Mouse (Mus musculus): ENCODE measurements around the gene Aars2. TPM values are rescaled to one million over a fixed set of nuclear protein-coding genes. Genes with fewer than 3 reads are reported as not detected.

The Aars2 gene
- polyA plus RNA-seq, 2 experiments from 2014 or later, result 2.4 to 5.1 TPM

DNA sequence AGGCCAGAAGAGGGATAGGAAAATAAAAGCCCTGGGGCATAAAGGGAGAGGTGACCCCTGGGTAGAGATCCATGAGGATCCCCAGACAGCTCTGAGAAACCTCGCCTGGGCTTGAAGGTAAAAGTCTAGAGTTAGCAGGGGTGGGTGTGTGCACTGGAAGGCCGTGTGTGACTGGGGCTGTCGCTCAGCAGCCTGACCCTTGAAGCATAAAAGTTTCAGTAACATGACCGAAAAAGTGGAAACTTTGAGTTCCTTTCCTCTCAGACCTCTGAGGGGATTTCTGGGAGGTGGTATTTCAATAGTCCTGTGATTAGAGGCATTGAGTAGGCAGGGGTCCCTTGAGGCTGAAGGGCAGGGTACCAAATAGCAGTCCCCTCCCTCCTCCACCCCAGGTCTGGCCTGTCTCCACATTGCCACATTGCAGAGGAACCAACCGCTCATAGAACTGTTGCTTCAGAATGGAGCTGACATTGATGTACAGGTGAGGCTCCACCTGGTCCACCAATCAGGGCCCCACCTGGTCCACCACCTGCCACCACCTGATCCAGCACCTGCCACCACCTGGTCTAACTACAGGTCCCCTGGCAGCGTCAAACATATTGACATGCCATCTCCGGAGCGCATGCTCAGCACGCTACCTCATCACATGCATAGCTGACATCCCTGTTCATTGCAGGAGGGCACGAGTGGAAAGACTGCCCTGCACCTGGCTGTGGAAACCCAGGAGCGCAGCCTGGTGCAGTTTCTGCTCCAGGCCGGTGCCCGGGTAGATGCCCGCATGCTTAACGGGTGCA, 53.3 kb downstream of the Aars2 start:
- ATAC-seq, result no peak

DNA sequence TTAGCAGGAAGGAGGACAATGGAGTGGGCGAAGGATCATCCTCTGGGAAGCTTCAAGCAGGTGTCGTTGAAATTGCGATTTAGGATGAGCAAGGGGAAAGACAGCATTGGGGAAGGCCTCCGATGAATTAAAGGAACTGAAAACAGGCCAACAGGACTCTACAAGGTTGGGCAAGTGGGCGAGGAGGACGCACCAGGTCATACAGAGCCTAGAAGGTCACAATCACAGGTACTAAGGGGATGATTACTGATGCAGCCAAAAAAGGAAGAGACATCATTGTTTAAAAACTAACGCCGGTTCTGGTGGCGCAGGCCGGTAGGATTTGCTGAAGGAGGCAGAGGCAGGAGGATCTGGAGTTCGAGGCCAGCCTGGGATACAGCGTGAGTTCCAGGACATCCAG, 56.6 kb downstream of the Aars2 start:
- ATAC-seq, result no peak

DNA sequence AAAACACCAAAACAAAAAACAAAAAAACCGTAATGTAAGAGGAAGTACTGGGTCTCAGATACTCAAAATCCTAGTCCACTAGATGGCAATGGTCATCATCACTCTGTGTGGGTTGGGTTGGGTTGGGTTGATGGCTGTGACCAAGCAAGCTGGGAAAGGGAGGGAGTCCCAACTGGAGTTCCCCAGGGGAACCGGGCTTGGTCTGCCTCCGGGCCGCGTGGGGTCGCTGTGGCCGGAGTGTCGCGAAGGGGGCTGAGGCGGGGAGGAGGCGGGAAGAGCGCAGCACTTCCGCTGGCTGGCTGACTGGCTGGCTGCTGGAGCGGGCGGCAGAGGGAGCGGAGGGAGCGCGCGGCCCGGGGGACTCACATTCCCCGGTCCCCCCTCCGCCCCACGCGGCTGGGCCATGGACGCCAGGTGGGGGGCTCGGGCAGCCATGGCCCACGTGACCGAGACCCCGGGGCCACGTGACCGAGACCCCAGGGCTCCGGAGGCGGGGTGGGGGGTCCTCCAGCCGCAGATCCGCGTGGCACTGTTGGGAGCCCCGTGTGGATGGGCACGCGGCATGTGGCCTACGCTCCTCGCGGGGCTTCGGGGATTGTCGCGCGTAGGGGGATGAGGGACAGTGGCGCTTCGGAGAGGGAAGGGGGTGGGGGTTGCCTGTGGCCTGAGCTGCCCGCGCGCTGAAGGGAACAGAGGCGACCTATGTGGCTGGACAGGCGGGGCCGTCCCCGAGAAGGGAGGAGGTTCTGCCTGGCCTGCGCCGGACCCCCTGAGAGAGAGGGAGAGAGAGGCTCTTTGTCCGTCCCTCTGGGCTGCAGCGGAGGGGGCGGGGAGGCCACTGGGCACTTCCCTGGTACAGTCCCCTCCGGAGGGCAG, 57.3 kb downstream of the Aars2 start, which contains the start of gene Slc35b2:
Slc35b2 (plus strand) TSS at position 220 of the 876 bp plus-strand sequence.
- peak; percentile 73 for ATAC-seq

DNA sequence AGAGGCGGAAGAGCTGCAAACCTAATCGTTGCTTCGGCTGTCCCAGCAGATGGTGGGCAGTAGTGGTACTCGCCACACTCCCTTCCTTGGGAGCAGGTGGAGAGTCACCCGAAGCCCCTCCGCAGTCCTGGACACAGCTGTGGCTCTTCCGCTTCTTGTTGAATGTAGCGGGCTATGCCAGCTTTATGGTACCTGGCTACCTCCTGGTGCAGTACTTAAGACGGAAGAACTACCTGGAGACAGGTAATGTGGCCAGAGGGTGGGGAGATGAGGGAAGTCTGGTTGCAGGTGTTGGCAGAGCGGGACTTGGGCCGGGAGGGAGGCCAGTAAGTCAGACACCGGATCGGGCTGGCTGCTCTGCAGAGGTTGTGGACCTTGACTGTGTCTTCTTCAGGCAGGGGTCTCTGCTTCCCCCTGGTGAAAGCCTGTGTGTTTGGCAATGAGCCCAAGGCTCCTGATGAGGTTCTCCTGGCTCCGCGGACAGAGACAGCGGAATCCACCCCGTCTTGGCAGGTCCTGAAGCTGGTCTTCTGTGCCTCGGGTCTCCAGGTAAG, 58.0 kb downstream of the Aars2 start:
- ATAC-seq, result no peak

DNA sequence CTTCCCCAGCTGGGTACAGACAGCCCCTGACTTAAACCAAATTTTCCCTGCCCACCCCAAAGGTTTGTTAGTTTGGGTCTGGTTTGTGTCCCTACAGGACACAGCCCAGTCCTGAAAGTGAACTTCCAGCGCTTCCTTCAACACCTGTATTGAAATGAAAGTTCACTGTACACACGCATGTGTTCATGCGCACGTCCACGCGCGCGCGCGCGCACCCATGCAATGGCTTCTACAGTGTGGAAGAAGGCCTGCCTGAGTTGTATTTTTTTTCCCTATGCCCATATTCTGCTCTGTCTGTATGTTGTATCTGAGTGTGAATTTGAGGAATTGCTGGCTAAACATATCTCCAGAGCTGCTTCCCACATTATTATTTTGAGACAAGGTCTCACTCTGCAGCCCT, 58.5 kb downstream of the Aars2 start:
- ATAC-seq, result no peak

DNA sequence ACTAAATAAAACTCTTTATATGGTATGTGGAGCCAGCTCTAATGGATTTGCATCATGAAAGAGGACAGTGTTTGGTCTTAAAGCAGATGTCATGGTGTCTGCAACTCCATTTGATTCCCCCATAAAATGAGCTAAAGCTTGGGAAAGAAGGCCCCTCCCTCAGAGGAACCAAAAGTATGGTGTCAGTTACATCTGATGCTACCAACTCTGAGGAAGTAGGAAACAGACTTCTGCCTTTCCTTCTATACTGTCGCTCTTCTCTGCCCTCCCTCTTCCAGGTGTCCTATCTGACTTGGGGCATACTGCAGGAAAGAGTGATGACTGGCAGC, 59.4 kb downstream of the Aars2 start:
- no peak for ATAC-seq

DNA sequence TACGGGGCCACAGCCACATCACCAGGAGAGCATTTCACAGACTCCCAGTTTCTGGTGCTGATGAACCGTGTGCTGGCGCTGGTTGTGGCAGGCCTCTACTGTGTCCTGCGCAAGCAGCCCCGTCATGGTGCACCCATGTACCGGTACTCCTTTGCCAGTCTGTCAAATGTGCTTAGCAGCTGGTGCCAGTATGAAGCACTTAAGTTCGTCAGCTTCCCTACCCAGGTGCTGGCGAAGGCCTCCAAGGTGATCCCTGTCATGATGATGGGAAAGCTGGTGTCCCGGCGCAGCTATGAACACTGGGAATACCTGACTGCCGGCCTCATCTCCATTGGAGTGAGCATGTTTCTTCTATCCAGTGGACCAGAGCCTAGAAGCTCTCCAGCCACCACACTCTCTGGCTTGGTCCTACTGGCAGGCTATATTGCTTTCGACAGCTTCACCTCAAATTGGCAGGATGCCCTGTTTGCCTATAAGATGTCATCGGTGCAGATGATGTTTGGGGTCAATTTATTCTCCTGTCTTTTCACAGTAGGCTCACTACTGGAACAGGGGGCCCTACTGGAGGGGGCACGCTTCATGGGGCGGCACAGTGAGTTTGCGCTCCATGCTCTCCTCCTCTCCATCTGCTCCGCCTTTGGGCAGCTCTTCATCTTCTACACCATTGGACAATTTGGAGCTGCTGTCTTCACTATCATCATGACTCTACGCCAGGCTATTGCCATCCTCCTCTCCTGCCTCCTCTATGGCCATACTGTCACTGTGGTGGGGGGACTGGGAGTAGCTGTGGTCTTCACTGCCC, 59.9 kb downstream of the Aars2 start:
- ATAC-seq, result no peak

DNA sequence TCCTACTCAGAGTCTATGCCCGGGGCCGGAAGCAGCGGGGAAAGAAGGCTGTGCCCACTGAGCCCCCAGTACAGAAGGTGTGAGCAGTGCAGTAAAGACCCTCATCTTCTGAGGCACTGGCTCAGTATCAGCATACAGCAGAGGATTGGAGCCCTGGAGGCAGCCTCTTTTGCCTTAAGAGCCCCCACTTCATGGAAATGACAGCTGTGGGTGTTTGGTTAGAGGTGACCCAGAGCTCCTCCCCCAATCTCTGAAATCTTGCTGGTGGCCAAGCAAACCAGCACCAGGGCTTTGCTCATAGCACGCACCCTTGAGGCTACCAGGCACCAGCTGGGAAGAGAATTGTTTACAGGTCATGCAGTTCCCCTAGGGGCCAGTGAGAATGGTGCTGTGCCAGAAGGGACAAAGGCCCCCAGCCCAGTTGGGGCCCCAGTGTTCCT, 60.5 kb downstream of the Aars2 start:
- ATAC-seq, result peak; percentile 1

DNA sequence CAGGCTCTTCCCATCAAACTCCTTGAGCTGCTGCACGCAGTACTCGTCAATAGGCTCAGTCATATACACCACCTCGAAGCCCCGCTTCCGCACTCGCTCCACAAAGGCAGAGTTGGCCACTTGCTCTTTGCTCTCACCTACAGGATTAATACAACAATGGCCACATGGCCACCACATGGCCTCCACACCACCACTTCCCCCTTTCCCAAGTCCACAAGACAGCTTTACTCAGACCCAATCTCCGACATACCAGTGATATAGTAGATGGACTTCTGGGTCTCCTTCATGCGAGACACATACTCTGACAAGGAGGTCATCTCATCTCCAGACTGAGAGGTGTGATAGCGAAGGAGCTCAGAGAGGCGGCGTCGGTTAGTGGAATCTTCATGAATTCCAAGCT, 62.3 kb downstream of the Aars2 start:
- no peak for ATAC-seq

DNA sequence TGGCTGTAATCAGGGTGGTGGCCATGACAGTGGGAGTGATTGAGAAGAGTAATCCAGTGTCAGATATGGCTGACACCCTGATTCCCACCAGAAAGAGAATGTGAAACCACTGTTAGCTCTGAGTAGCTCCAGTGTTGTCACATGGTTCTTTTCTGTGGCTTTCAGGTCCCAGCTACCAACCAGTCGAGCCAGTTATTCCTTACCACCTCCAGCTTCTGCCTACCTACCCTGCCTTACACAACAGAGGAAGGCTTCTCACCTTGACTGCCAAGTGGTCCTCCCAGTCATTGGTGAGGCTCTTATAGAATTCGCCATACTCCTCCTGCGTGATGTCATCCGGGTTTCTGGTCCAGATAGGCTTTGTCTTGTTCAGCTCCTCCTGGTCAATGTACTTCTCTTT, 63.4 kb downstream of the Aars2 start:
- no peak for ATAC-seq

Other genes with a start within 250 kb of the Aars2 start
- 10 to 100 TPM; 70.2 to 74.2 TPM for gene Cdc5l, start 73.1 kb upstream of the Aars2 start, polyA plus RNA-seq (2017; shearing (Covaris generic))
- 1 to 10 TPM; 1.1 TPM for gene Spats1, start 31.4 kb upstream of the Aars2 start, polyA plus RNA-seq (2017; shearing (Covaris generic))
- not detected for gene Tcte1, start 16.6 kb downstream of the Aars2 start, polyA plus RNA-seq (2017; shearing (Covaris generic))
- gene Tmem151b, start 42.8 kb downstream of the Aars2 start, polyA plus RNA-seq (2017; shearing (Covaris generic)), result under 1 TPM; 0.15 to 0.35 TPM
- 10 to 100 TPM; 33.1 to 48.1 TPM for gene Nfkbie, start 48.9 kb downstream of the Aars2 start, polyA plus RNA-seq (2017; shearing (Covaris generic))
- gene Slc35b2, start 57.0 kb downstream of the Aars2 start, polyA plus RNA-seq (2017; shearing (Covaris generic)), result 10 to 100 TPM; 27.6 to 39.0 TPM
- 1,000 to 10,000 TPM; 1,172 to 1,222 TPM for gene Hsp90ab1, start 66.4 kb downstream of the Aars2 start, polyA plus RNA-seq (2017; shearing (Covaris generic))
- gene Slc29a1, start 92.8 kb downstream of the Aars2 start, polyA plus RNA-seq (2017; shearing (Covaris generic)), result 100 to 1,000 TPM in 1 of 2 experiments, 10 to 100 TPM in 1; 88.0 to 154 TPM
- gene Mymx, start 95.3 kb downstream of the Aars2 start, polyA plus RNA-seq (2017; shearing (Covaris generic)), result not detected
- 1 to 10 TPM; 1.9 to 2.4 TPM for gene Capn11, start 152.5 kb downstream of the Aars2 start, polyA plus RNA-seq (2017; shearing (Covaris generic))
- 10 to 100 TPM; 91.5 to 92.9 TPM for gene Mrpl14, start 179.5 kb downstream of the Aars2 start, polyA plus RNA-seq (2017; shearing (Covaris generic))
- gene Tmem63b, start 180.1 kb downstream of the Aars2 start, polyA plus RNA-seq (2017; shearing (Covaris generic)), result 1 to 10 TPM; 3.8 to 4.8 TPM
- not detected for gene 1600014C23Rik, start 227.0 kb downstream of the Aars2 start, polyA plus RNA-seq (2017; shearing (Covaris generic))